Mouse (Mus musculus) C2C12 (cell line): ENCODE measurements around the gene Slc6a12.

Experiments used
- CEBPB ChIP-seq: IDR thresholded peaks from one replicate; pipeline ENCODE4 v1.6.1; 2011; ENCODE audit warnings: low read depth, mild to moderate bottlenecking, control low read depth, moderate library complexity
- CTCF ChIP-seq: IDR thresholded peaks from one replicate; pipeline ENCODE4 v1.5.1; 2011; ENCODE audit not compliant: control insufficient read depth, insufficient read depth, insufficient read length
- FOSL1 ChIP-seq: IDR thresholded peaks from one replicate; pipeline ENCODE4 v1.8.0; 2011; ENCODE audit warnings: mild to moderate bottlenecking, low read length; ENCODE audit not compliant: poor library complexity, insufficient read depth, severe bottlenecking
- MAX ChIP-seq: IDR thresholded peaks from one replicate; pipeline ENCODE4 v1.6.1; 2011; ENCODE audit warnings: mild to moderate bottlenecking, control low read depth
- MYOD1 ChIP-seq: IDR thresholded peaks from one replicate; pipeline ENCODE4 v1.6.1; 2011; ENCODE audit warnings: low read depth; ENCODE audit not compliant: control insufficient read depth, insufficient read length
- USF1 ChIP-seq: IDR thresholded peaks from one replicate; pipeline ENCODE4 v1.6.1; 2011; ENCODE audit warnings: low read depth, mild to moderate bottlenecking, control low read depth, moderate library complexity

- no peak for TF ChIP-seq CTCF
- TF ChIP-seq FOSL1 = no peak
- no peak for TF ChIP-seq CEBPB
- TF ChIP-seq USF1 = no peak
- no peak for TF ChIP-seq MAX
- no peak for TF ChIP-seq MYOD1
Observed at GRCm38 (mm10) chr6:121329848-121330508, 12.9 kb upstream of the Slc6a12 start.
